In genomic region chr15:57600562-57600961, GRCm38 (mm10) we compare ENCODE assay signal across 8 mouse cellular contexts.
DNase-seq lines count a peak whose midpoint lies in the region; ATAC-seq lines count a peak whose summit lies in the region.

No protein-coding gene starts in this region.

- ATAC-seq in cerebellum, adult (ENCODE audit: insufficient number of reproducible peaks, low FRiP score, low TSS enrichment): peak; percentile 61

- DNase-seq in cerebellum, adult 11-12 months: no peak
- peak; percentile 71 for DNase-seq in adipocyte (ENCODE audit: low spot score)
- peak; percentile 80 for DNase-seq in embryo, embryonic 10 days (ENCODE audit: low spot score)
- peak; percentile 65 for DNase-seq in heart, postnatal 4 days
- peak; percentile 8 for DNase-seq in large intestine, adult 2 months (ENCODE audit: low read depth, low spot score)
- DNase-seq in lung, postnatal 4 days: peak; percentile 30 to 61
- peak; percentile 46 to 50 for DNase-seq in right cerebral cortex, adult 2 months (ENCODE audit: low spot score in 2 of 2)

- 14% methylated on average over 6 of the region's 6 CpGs for WGBS in large intestine, adult 2 months
